In genomic region chr15:27582428-27582827, GRCm38 (mm10) we compare ENCODE assay signal across 11 mouse cellular contexts. TPM values are rescaled to one million over a fixed set of nuclear protein-coding genes. Genes with fewer than 3 reads are reported as not detected.
DNase-seq lines count a peak whose midpoint lies in the region; ATAC-seq and TF ChIP-seq lines count a peak whose summit lies in the region.
"Had no signal": no experiment of that assay in that cellular context is flagged by ENCODE, and none has a peak within 500 bp of the region (broad histone marks: within the 10 kb centered on the region; RNA-seq: fewer than 3 reads in every experiment).

No protein-coding gene starts in this region.

- H3K27ac ChIP-seq in forebrain, embryonic 10.5 days: peak overlapping the region; percentile 84; the same call in 1 of the 2 replicates
- H3K27ac ChIP-seq in forebrain, embryonic 16.5 days (ENCODE audit: low read length): no peak overlapping the region
- H3K27ac ChIP-seq in lung, embryonic 14.5 days (ENCODE audit: low read depth): no peak overlapping the region
- H3K27ac ChIP-seq: heart, embryonic 13.5 days; limb, embryonic 13.5 days had no signal

- H3K9me3 ChIP-seq in forebrain, embryonic 10.5 days: no peaks in the 10 kb centered on the region
- H3K9me3 ChIP-seq in forebrain, embryonic 16.5 days (ENCODE audit: control insufficient read depth, low read length): no peaks in the 10 kb centered on the region
- H3K9me3 ChIP-seq in lung, embryonic 14.5 days (ENCODE audit: low read depth, low read length): no peaks in the 10 kb centered on the region
- H3K9me3 ChIP-seq: heart, embryonic 13.5 days; limb, embryonic 13.5 days had no signal

- H3K4me1 ChIP-seq in forebrain, embryonic 10.5 days: peaks cover 19% of the 10 kb centered on the region
- H3K4me1 ChIP-seq in forebrain, embryonic 16.5 days (replicated peaks; ENCODE audit: control insufficient read depth, insufficient read depth, low read length): peaks cover 3% of the 10 kb centered on the region
- H3K4me1 ChIP-seq in lung, embryonic 14.5 days (ENCODE audit: insufficient read depth): no peaks in the 10 kb centered on the region
- H3K4me1 ChIP-seq: limb, embryonic 13.5 days had no signal

- no peak for DNase-seq in forebrain, embryonic 10.5 days (ENCODE audit: extremely low spot score, low spot score)
- peak; percentile 54 for DNase-seq in lung, embryonic 14.5 days
- DNase-seq in lung, postnatal 25 days (ENCODE audit: low spot score): no peak
- DNase-seq in c-Kit-positive CD71-positive TER-119-negative erythroid progenitor cells, embryonic 14.5 days (ENCODE audit: low read depth): peak; percentile 21
- DNase-seq in spleen, postnatal 4 days (ENCODE audit: low spot score in 2 of 2): peak; percentile 46 to 70
- DNase-seq in adrenal gland, postnatal 10 days: no peak
- DNase-seq in cerebellum, postnatal 36 days: no peak

- no peaks in the 10 kb centered on the region for H3K27me3 ChIP-seq in forebrain, embryonic 10.5 days (ENCODE audit: poor library complexity, severe bottlenecking)
- no peaks in the 10 kb centered on the region for H3K27me3 ChIP-seq in forebrain, embryonic 16.5 days (replicated peaks; ENCODE audit: control insufficient read depth, insufficient read depth, low read length)
- H3K27me3 ChIP-seq in lung, embryonic 14.5 days (ENCODE audit: insufficient read depth, low read length): no peaks in the 10 kb centered on the region
- H3K27me3 ChIP-seq: heart, embryonic 13.5 days; limb, embryonic 13.5 days; Patski had no signal

- WGBS in forebrain, embryonic 10.5 days: 85% methylated on average over 3 of the region's 3 CpGs
- WGBS in forebrain, embryonic 16.5 days: 90% methylated on average over 3 of the region's 3 CpGs
- 92% methylated on average over 3 of the region's 3 CpGs for WGBS in lung, embryonic 14.5 days

- H3K4me2 ChIP-seq in forebrain, embryonic 16.5 days (ENCODE audit: low read length): no peak overlapping the region
- H3K4me2 ChIP-seq in lung, embryonic 14.5 days: no peak overlapping the region
- H3K4me2 ChIP-seq: heart, embryonic 13.5 days; limb, embryonic 13.5 days had no signal

- ATAC-seq in forebrain, embryonic 16.5 days: no peak
- ATAC-seq in lung, embryonic 14.5 days (ENCODE audit: insufficient read depth): no peak

- no peak overlapping the region for H3K9ac ChIP-seq in forebrain, embryonic 16.5 days (replicated peaks; ENCODE audit: low read depth, low read length)
- no peak overlapping the region for H3K9ac ChIP-seq in lung, embryonic 14.5 days
- H3K9ac ChIP-seq: heart, embryonic 13.5 days; limb, embryonic 13.5 days had no signal

- peaks cover 48% of the 10 kb centered on the region for H3K36me3 ChIP-seq in forebrain, embryonic 10.5 days (replicated peaks)
- no peaks in the 10 kb centered on the region; the same call in 1 of the 2 replicates for H3K36me3 ChIP-seq in forebrain, embryonic 16.5 days (ENCODE audit: control insufficient read depth, insufficient read depth)
- H3K36me3 ChIP-seq in lung, embryonic 14.5 days (ENCODE audit: insufficient read depth): no peaks in the 10 kb centered on the region

- TF ChIP-seq CTCF in lung, embryonic 14.5 days (IDR thresholded peaks at IDR 0.05; ENCODE audit: low read depth): peak; percentile 51

- no peak overlapping the region for H3K4me3 ChIP-seq in forebrain, embryonic 10.5 days
- H3K4me3 ChIP-seq in forebrain, embryonic 16.5 days (replicated peaks; ENCODE audit: low read length): no peak overlapping the region
- H3K4me3 ChIP-seq in lung, embryonic 14.5 days (ENCODE audit: low read depth, low read length): no peak overlapping the region
- H3K4me3 ChIP-seq: heart, embryonic 13.5 days; limb, embryonic 13.5 days had no signal

RNA-seq across cellular contexts. Expression of gene Otulin, which starts 48.1 kb away (rescaled TPM):
- polyA plus RNA-seq in forebrain, embryonic 10.5 days (2016; fragmentation: Nextera tagmentation; extraction: Ambion mirVana): 33.5 and 33.6 TPM in 2 replicates
- 27.9 and 28.0 TPM in 2 replicates for polyA plus RNA-seq in forebrain, embryonic 16.5 days (2015; fragmentation: Nextera tagmentation; extraction: Ambion mirVana)
- 39.2 and 41.8 TPM in 2 replicates for polyA plus RNA-seq in lung, embryonic 14.5 days (2014; fragmentation: Nextera tagmentation; extraction: Ambion mirVana)
- total RNA-seq in adrenal gland, postnatal 10 days (2021): 10 to 100 TPM; 32.8 to 35.7 TPM

Comparison
In these comparisons a context has a peak if more than half of its experiments do, and no peak if none do; other contexts are left out.
1. DNase-seq: peak in lung, embryonic 14.5 days (single experiment), c-Kit-positive CD71-positive TER-119-negative erythroid progenitor cells, embryonic 14.5 days (single experiment) and spleen, postnatal 4 days (2 of 2); none in forebrain, embryonic 10.5 days (single experiment), lung, postnatal 25 days (single experiment), adrenal gland, postnatal 10 days (single experiment) and cerebellum, postnatal 36 days (0 of 2).